Mouse (Mus musculus): ENCODE measurements around the gene Slit3. TPM values are rescaled to one million over a fixed set of nuclear protein-coding genes. Genes with fewer than 3 reads are reported as not detected.

Slit3 gene
- polyA plus RNA-seq, 1 experiment from 2014 or later = 3.5 TPM

GRCm38 (mm10) chr11:35487966-35488365, 366.9 kb downstream of the Slit3 start:
- no peak overlapping the region for H3K27ac ChIP-seq (replicated peaks; ENCODE audit: low read depth, low read length)
- 0 out of 2 replicates have a peak, but pooled peaks cover 7% of the 10 kb centered on the region for H3K27me3 ChIP-seq (ENCODE audit: control insufficient read depth, insufficient read depth, low read length)
- H3K4me2 ChIP-seq (ENCODE audit: low read length) = no peak overlapping the region
- no peaks in the 10 kb centered on the region for H3K4me1 ChIP-seq (ENCODE audit: control insufficient read depth, insufficient read depth, low read length)
- no peak overlapping the region for H3K4me3 ChIP-seq (replicated peaks; ENCODE audit: low read depth, low read length)
- ATAC-seq (ENCODE audit: low FRiP score, low TSS enrichment) (no peak), DNase-seq (no peak)
- 80% methylated on average over 5 of the region's 5 CpGs for WGBS
- H3K9me3 ChIP-seq (ENCODE audit: control insufficient read depth, low read length) = no peaks in the 10 kb centered on the region
- no peak overlapping the region for H3K9ac ChIP-seq (replicated peaks; ENCODE audit: low read length)
- H3K36me3 ChIP-seq (ENCODE audit: control insufficient read depth, insufficient read depth, low read length) = no peaks in the 10 kb centered on the region

- Histone ChIP-seq H3K4me1 (ENCODE audit: control insufficient read depth, insufficient read depth, low read length) (peaks cover 10% of the 10 kb centered on the region; the same call in 1 of the 2 replicates), H3K27ac (replicated peaks; ENCODE audit: low read depth, low read length) (no peak overlapping the region), H3K4me3 (replicated peaks; ENCODE audit: low read depth, low read length) (no peak overlapping the region), H3K9ac (replicated peaks; ENCODE audit: low read length) (no peak overlapping the region), H3K27me3 (ENCODE audit: control insufficient read depth, insufficient read depth, low read length) (0 out of 2 replicates have a peak, but pooled peaks cover 4% of the 10 kb centered on the region), H3K36me3 (ENCODE audit: control insufficient read depth, insufficient read depth, low read length) (no peaks in the 10 kb centered on the region), H3K4me2 (ENCODE audit: low read length) (no peak overlapping the region), H3K9me3 (ENCODE audit: control insufficient read depth, low read length) (no peaks in the 10 kb centered on the region)
- WGBS = 63% methylated on average over 5 of the region's 5 CpGs
- no peak for DNase-seq
- ATAC-seq (ENCODE audit: low FRiP score, low TSS enrichment) = no peak
These were observed 370.7 kb downstream of the Slit3 start for GRCm38 (mm10) chr11:35491701-35492100.

GRCm38 (mm10) chr11:35496874-35497273, 375.9 kb downstream of the Slit3 start:
- ATAC-seq (ENCODE audit: low FRiP score, low TSS enrichment) (no peak), DNase-seq (peak; percentile 50)
- Histone ChIP-seq H3K9ac (replicated peaks; ENCODE audit: low read length) (no peak overlapping the region), H3K4me1 (ENCODE audit: control insufficient read depth, insufficient read depth, low read length) (peaks cover 15% of the 10 kb centered on the region; the same call in 1 of the 2 replicates), H3K4me3 (replicated peaks; ENCODE audit: low read depth, low read length) (no peak overlapping the region), H3K27ac (replicated peaks; ENCODE audit: low read depth, low read length) (no peak overlapping the region), H3K27me3 (ENCODE audit: control insufficient read depth, insufficient read depth, low read length) (peaks cover 7% of the 10 kb centered on the region; the same call in 1 of the 2 replicates), H3K36me3 (ENCODE audit: control insufficient read depth, insufficient read depth, low read length) (no peaks in the 10 kb centered on the region), H3K4me2 (ENCODE audit: low read length) (no peak overlapping the region), H3K9me3 (ENCODE audit: control insufficient read depth, low read length) (no peaks in the 10 kb centered on the region)
- WGBS = 17% methylated on average over 10 of the region's 10 CpGs

- Histone ChIP-seq H3K9ac (replicated peaks; ENCODE audit: low read length) (no peak overlapping the region), H3K9me3 (ENCODE audit: control insufficient read depth, low read length) (no peaks in the 10 kb centered on the region), H3K4me2 (ENCODE audit: low read length) (no peak overlapping the region), H3K27me3 (ENCODE audit: control insufficient read depth, insufficient read depth, low read length) (peaks cover 3% of the 10 kb centered on the region; the same call in 1 of the 2 replicates), H3K4me1 (ENCODE audit: control insufficient read depth, insufficient read depth, low read length) (peaks cover 15% of the 10 kb centered on the region; the same call in 1 of the 2 replicates), H3K36me3 (ENCODE audit: control insufficient read depth, insufficient read depth, low read length) (no peaks in the 10 kb centered on the region), H3K4me3 (replicated peaks; ENCODE audit: low read depth, low read length) (no peak overlapping the region), H3K27ac (replicated peaks; ENCODE audit: low read depth, low read length) (no peak overlapping the region)
- 26% methylated on average over 8 of the region's 8 CpGs for WGBS
- no peak for ATAC-seq (ENCODE audit: low FRiP score, low TSS enrichment)
- no peak for DNase-seq
These were observed 376.9 kb downstream of the Slit3 start for GRCm38 (mm10) chr11:35497961-35498360.

- WGBS = 4% methylated on average over 3 of the region's 3 CpGs
These were observed 381.1 kb downstream of the Slit3 start for GRCm38 (mm10) chr11:35502128-35502527.

GRCm38 (mm10) chr11:35504051-35504450, 383.0 kb downstream of the Slit3 start:
- Histone ChIP-seq H3K36me3 (ENCODE audit: control insufficient read depth, insufficient read depth, low read length) (no peaks in the 10 kb centered on the region), H3K9ac (replicated peaks; ENCODE audit: low read length) (no peak overlapping the region), H3K27ac (replicated peaks; ENCODE audit: low read depth, low read length) (no peak overlapping the region), H3K27me3 (ENCODE audit: control insufficient read depth, insufficient read depth, low read length) (peaks cover 12% of the 10 kb centered on the region; the same call in 1 of the 2 replicates), H3K4me2 (ENCODE audit: low read length) (no peak overlapping the region), H3K9me3 (ENCODE audit: control insufficient read depth, low read length) (no peaks in the 10 kb centered on the region), H3K4me3 (replicated peaks; ENCODE audit: low read depth, low read length) (no peak overlapping the region), H3K4me1 (ENCODE audit: control insufficient read depth, insufficient read depth, low read length) (peaks cover 13% of the 10 kb centered on the region; the same call in 1 of the 2 replicates)
- WGBS = 6% methylated on average over 5 of the region's 5 CpGs
- ATAC-seq (ENCODE audit: low FRiP score, low TSS enrichment) = no peak
- no peak for DNase-seq

More at GRCm38 (mm10) chr11:35502128-35502527, 381.1 kb downstream of the Slit3 start:
- no peak overlapping the region for H3K4me3 ChIP-seq (replicated peaks; ENCODE audit: low read depth, low read length)
- no peaks in the 10 kb centered on the region for H3K9me3 ChIP-seq (ENCODE audit: control insufficient read depth, low read length)
- no peak for DNase-seq
- no peak overlapping the region for H3K27ac ChIP-seq (replicated peaks; ENCODE audit: low read depth, low read length)
- H3K36me3 ChIP-seq (ENCODE audit: control insufficient read depth, insufficient read depth, low read length) = no peaks in the 10 kb centered on the region
- no peak overlapping the region for H3K9ac ChIP-seq (replicated peaks; ENCODE audit: low read length)
- no peak for ATAC-seq (ENCODE audit: low FRiP score, low TSS enrichment)
- peaks cover 6% of the 10 kb centered on the region; the same call in 1 of the 2 replicates for H3K4me1 ChIP-seq (ENCODE audit: control insufficient read depth, insufficient read depth, low read length)
- peaks cover 12% of the 10 kb centered on the region; the same call in 1 of the 2 replicates for H3K27me3 ChIP-seq (ENCODE audit: control insufficient read depth, insufficient read depth, low read length)
- no peak overlapping the region for H3K4me2 ChIP-seq (ENCODE audit: low read length)

GRCm38 (mm10) chr11:35504916-35505315, 383.9 kb downstream of the Slit3 start:
- H3K4me3 ChIP-seq (replicated peaks; ENCODE audit: low read depth, low read length) = no peak overlapping the region
- H3K9ac ChIP-seq (replicated peaks; ENCODE audit: low read length) = no peak overlapping the region
- no peaks in the 10 kb centered on the region for H3K9me3 ChIP-seq (ENCODE audit: control insufficient read depth, low read length)
- H3K4me2 ChIP-seq (ENCODE audit: low read length) = no peak overlapping the region
- H3K36me3 ChIP-seq (ENCODE audit: control insufficient read depth, insufficient read depth, low read length) = no peaks in the 10 kb centered on the region
- H3K27me3 ChIP-seq (ENCODE audit: control insufficient read depth, insufficient read depth, low read length) = peaks cover 11% of the 10 kb centered on the region; the same call in 1 of the 2 replicates
- no peak overlapping the region for H3K27ac ChIP-seq (replicated peaks; ENCODE audit: low read depth, low read length)
- ATAC-seq (ENCODE audit: low FRiP score, low TSS enrichment) (no peak), DNase-seq (no peak)
- WGBS = 20% methylated on average over 8 of the region's 8 CpGs
- peaks cover 13% of the 10 kb centered on the region; the same call in 1 of the 2 replicates for H3K4me1 ChIP-seq (ENCODE audit: control insufficient read depth, insufficient read depth, low read length)

- H3K36me3 ChIP-seq (ENCODE audit: control insufficient read depth, insufficient read depth, low read length) = no peaks in the 10 kb centered on the region
- ATAC-seq (ENCODE audit: low FRiP score, low TSS enrichment) (no peak), DNase-seq (no peak)
- H3K4me1 ChIP-seq (ENCODE audit: control insufficient read depth, insufficient read depth, low read length) = peaks cover 13% of the 10 kb centered on the region; the same call in 1 of the 2 replicates
- WGBS = 28% methylated on average over 4 of the region's 4 CpGs
- no peak overlapping the region for H3K27ac ChIP-seq (replicated peaks; ENCODE audit: low read depth, low read length)
- no peak overlapping the region for H3K4me2 ChIP-seq (ENCODE audit: low read length)
- H3K9me3 ChIP-seq (ENCODE audit: control insufficient read depth, low read length) = no peaks in the 10 kb centered on the region
- peaks cover 9% of the 10 kb centered on the region; the same call in 1 of the 2 replicates for H3K27me3 ChIP-seq (ENCODE audit: control insufficient read depth, insufficient read depth, low read length)
- no peak overlapping the region for H3K9ac ChIP-seq (replicated peaks; ENCODE audit: low read length)
- no peak overlapping the region for H3K4me3 ChIP-seq (replicated peaks; ENCODE audit: low read depth, low read length)
These were observed 384.3 kb downstream of the Slit3 start for GRCm38 (mm10) chr11:35505316-35505715.

GRCm38 (mm10) chr11:35505817-35506216, 384.8 kb downstream of the Slit3 start:
- DNase-seq (no peak), ATAC-seq (ENCODE audit: low FRiP score, low TSS enrichment) (no peak)

More at GRCm38 (mm10) chr11:35505817-35506216, 384.8 kb downstream of the Slit3 start:
- Histone ChIP-seq H3K27me3 (ENCODE audit: control insufficient read depth, insufficient read depth, low read length) (peaks cover 9% of the 10 kb centered on the region; the same call in 1 of the 2 replicates), H3K4me2 (ENCODE audit: low read length) (no peak overlapping the region), H3K9ac (replicated peaks; ENCODE audit: low read length) (no peak overlapping the region), H3K36me3 (ENCODE audit: control insufficient read depth, insufficient read depth, low read length) (no peaks in the 10 kb centered on the region), H3K27ac (replicated peaks; ENCODE audit: low read depth, low read length) (no peak overlapping the region), H3K9me3 (ENCODE audit: control insufficient read depth, low read length) (no peaks in the 10 kb centered on the region), H3K4me1 (ENCODE audit: control insufficient read depth, insufficient read depth, low read length) (peaks cover 13% of the 10 kb centered on the region; the same call in 1 of the 2 replicates), H3K4me3 (replicated peaks; ENCODE audit: low read depth, low read length) (no peak overlapping the region)
- 14% methylated on average over 9 of the region's 9 CpGs for WGBS

Measured in midbrain, embryonic 14.5 days (tissue).